Mouse (Mus musculus) liver, postnatal 0 days (tissue): Measurements from ENCODE around the gene Fshr. TPM values are rescaled to one million over a fixed set of nuclear protein-coding genes. Genes with fewer than 3 reads are reported as not detected.

Source experiments
- ATAC-seq: fragments of 200-750 bp; cut with Nextera tagmentation; 2 replicates; pipeline ENCODE4 v1.8.0; 2017; ENCODE audit warnings: mild to moderate bottlenecking, moderate library complexity
- DNase-seq: peaks from one replicate; pipeline ENCODE4 v3.0.0-alpha.2; 2016
- H3K27ac ChIP-seq: fragments of 300-500 bp; sonication (generic); 2 replicates; pipeline ENCODE4 v1.5.1; 2014; ENCODE audit warnings: antibody characterized with exemption, moderate library complexity, mild to moderate bottlenecking, low read depth
- H3K27me3 ChIP-seq: fragments of 300-500 bp; sonication (generic); 2 replicates; pipeline ENCODE4 v1.6.1; 2014; ENCODE audit warnings: low read length, control low read depth, mixed read lengths; ENCODE audit not compliant: insufficient read depth
- H3K36me3 ChIP-seq: fragments of 300-500 bp; sonication (generic); replicated peaks from 2 replicates; pipeline ENCODE4 v1.6.1; 2014; ENCODE audit warnings: mild to moderate bottlenecking, control low read depth, low read length, moderate library complexity, mixed read lengths; ENCODE audit not compliant: insufficient read depth
- H3K4me1 ChIP-seq: fragments of 300-500 bp; sonication (generic); 2 replicates; pipeline ENCODE4 v1.6.1; 2014; ENCODE audit warnings: antibody characterized with exemption, mild to moderate bottlenecking, control low read depth; ENCODE audit not compliant: insufficient read depth
- H3K4me2 ChIP-seq: fragments of 300-500 bp; sonication (generic); 2 replicates; pipeline ENCODE4 v1.6.1; 2014; ENCODE audit warnings: low read depth, mild to moderate bottlenecking, low read length, moderate library complexity, mixed read lengths
- H3K4me3 ChIP-seq: fragments of 300-500 bp; sonication (generic); 2 replicates; pipeline ENCODE4 v1.5.1; 2014; ENCODE audit warnings: low read depth, low read length
- H3K9ac ChIP-seq: fragments of 300-500 bp; sonication (generic); replicated peaks from 2 replicates; pipeline ENCODE4 v1.6.1; 2014; ENCODE audit warnings: mild to moderate bottlenecking, moderate library complexity
- H3K9me3 ChIP-seq: fragments of 300-500 bp; sonication (generic); 2 replicates; pipeline ENCODE4 v1.6.1; 2016; ENCODE audit warnings: mild to moderate bottlenecking, control low read depth, low read length, mixed read lengths
- CTCF ChIP-seq: sonication (generic); IDR thresholded peaks from 2 replicates; pipeline ENCODE4 v1.5.1; 2016; ENCODE audit warnings: antibody characterized with exemption, low read depth
- EP300 ChIP-seq: IDR thresholded peaks from 2 replicates; pipeline ENCODE4 v1.6.1; 2016; ENCODE audit warnings: antibody characterized with exemption, low read depth, mild to moderate bottlenecking
- WGBS: fragments of 180-500 bp; shearing (Covaris S2); extraction: QIAGEN DNeasy Blood & Tissue Kit; methylation state at CpG from one replicate; pipeline ENCODE4 v1.1.7; 2014; ENCODE audit not compliant: insufficient replicate concordance; 5-methylcytosine and 5-hydroxymethylcytosine counted together
- polyA plus RNA-seq: library from polyadenylated mRNA; unstranded; fragments of >200 nt; fragmentation: Nextera tagmentation; extraction: Ambion mirVana; gene quantifications from 2 replicates; pipeline ENCODE4 v1.2.1, GENCODE M21; 2015

Gene Fshr
- polyA plus RNA-seq, 1 experiment from 2014 or later = not detected

- H3K27ac ChIP-seq = no peak overlapping the region
- H3K4me1 ChIP-seq = no peaks in the 10 kb centered on the region
- no peaks in the 10 kb centered on the region for H3K27me3 ChIP-seq
- WGBS = 40% methylated on average over 2 of the region's 2 CpGs
- H3K9ac ChIP-seq = no peak overlapping the region
- no peaks in the 10 kb centered on the region for H3K9me3 ChIP-seq
- no peak for ATAC-seq
- TF ChIP-seq CTCF = no peak
- no peak for TF ChIP-seq EP300
- H3K36me3 ChIP-seq = no peaks in the 10 kb centered on the region
- no peak for DNase-seq
- H3K4me3 ChIP-seq = no peak overlapping the region
- no peak overlapping the region for H3K4me2 ChIP-seq
Measured at GRCm38 (mm10) chr17:89082897-89083296, 117.6 kb downstream of the Fshr start.

DNA sequence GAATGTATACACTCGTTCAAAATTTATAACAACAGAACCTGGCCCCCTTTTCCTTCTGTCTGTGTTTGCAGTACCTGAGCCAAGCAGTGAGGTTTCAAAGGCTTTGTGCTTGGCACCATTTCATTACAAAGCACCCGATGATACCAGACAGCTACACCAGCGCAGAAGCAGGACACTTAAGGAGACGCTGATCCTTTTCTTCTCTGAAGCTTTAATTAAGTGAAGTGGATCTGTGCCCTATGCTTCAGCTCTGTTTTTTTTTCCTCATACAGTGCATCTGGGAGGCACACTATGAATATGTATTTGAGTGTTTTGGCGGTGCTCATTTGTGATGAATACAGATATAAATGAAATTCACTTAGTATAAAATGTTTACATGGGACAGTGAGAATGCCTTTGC lies 120.8 kb downstream of the Fshr start:
- no peaks in the 10 kb centered on the region for H3K9me3 ChIP-seq

GRCm38 (mm10) chr17:89064327-89065095 lies 136.0 kb downstream of the Fshr start:
- Histone ChIP-seq H3K9me3 (no peaks in the 10 kb centered on the region), H3K9ac (no peak overlapping the region), H3K4me3 (no peak overlapping the region), H3K4me2 (no peak overlapping the region), H3K27me3 (no peaks in the 10 kb centered on the region), H3K36me3 (no peaks in the 10 kb centered on the region), H3K27ac (no peak overlapping the region), H3K4me1 (no peaks in the 10 kb centered on the region)
- TF ChIP-seq CTCF = no peak
- DNase-seq (no peak), ATAC-seq (no peak)
- WGBS = 45% methylated on average over 3 of the region's 3 CpGs

More for the DNA sequence above, 120.8 kb downstream of the Fshr start:
- Histone ChIP-seq H3K4me3 (no peak overlapping the region), H3K27me3 (no peaks in the 10 kb centered on the region), H3K9ac (no peak overlapping the region), H3K27ac (no peak overlapping the region), H3K4me2 (no peak overlapping the region), H3K4me1 (no peaks in the 10 kb centered on the region), H3K36me3 (no peaks in the 10 kb centered on the region)
- TF ChIP-seq EP300 (no peak), CTCF (no peak)
- ATAC-seq = no peak
- no peak for DNase-seq
- 78% methylated on average over 5 of the region's 5 CpGs for WGBS

DNA sequence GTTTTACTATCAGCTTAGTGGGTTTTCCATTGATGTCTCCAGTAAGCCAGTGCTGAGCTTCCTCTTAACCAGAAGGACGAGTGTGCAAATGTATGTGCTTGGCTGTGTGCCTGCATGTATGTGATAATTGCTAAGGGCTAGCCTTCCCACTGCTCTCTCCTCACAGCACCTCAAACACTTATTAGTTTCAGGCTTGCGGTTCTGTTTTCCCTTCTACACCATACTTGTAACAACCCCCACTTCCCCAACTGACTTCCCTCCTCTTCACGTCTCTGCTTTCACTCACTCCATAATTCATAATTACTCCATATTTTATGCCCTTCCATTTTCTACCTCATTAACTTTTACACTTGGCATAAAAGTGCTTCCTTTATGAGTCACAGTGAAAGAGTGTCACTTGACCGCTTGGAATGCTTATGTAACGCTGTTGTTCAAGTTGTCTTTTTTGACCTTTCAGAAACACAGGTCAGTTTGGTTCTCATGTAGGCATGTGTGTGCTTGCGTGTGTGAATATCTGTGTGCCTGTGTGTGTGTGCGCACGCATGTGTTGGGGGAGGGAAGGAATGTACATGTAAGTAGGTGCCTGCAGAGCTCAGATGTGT lies 138.0 kb downstream of the Fshr start:
- no peak for ATAC-seq
- Histone ChIP-seq H3K27ac (no peak overlapping the region), H3K4me1 (no peaks in the 10 kb centered on the region), H3K9ac (no peak overlapping the region), H3K4me3 (no peak overlapping the region), H3K27me3 (no peaks in the 10 kb centered on the region), H3K4me2 (no peak overlapping the region), H3K36me3 (no peaks in the 10 kb centered on the region), H3K9me3 (no peaks in the 10 kb centered on the region)
- DNase-seq = no peak
- no peak for TF ChIP-seq EP300
- no peak for TF ChIP-seq CTCF
- WGBS = 72% methylated on average over 8 of the region's 8 CpGs

GRCm38 (mm10) chr17:89051031-89051563 lies 149.4 kb downstream of the Fshr start:
- H3K27me3 ChIP-seq = no peaks in the 10 kb centered on the region
- TF ChIP-seq EP300 (no peak), CTCF (no peak)
- H3K4me2 ChIP-seq = no peak overlapping the region
- no peaks in the 10 kb centered on the region for H3K9me3 ChIP-seq
- DNase-seq = no peak
- no peak overlapping the region for H3K9ac ChIP-seq
- WGBS = 30% methylated on average over 3 of the region's 3 CpGs
- no peak for ATAC-seq
- no peaks in the 10 kb centered on the region for H3K4me1 ChIP-seq
- H3K36me3 ChIP-seq = no peaks in the 10 kb centered on the region
- no peak overlapping the region for H3K4me3 ChIP-seq
- H3K27ac ChIP-seq = no peak overlapping the region

DNA sequence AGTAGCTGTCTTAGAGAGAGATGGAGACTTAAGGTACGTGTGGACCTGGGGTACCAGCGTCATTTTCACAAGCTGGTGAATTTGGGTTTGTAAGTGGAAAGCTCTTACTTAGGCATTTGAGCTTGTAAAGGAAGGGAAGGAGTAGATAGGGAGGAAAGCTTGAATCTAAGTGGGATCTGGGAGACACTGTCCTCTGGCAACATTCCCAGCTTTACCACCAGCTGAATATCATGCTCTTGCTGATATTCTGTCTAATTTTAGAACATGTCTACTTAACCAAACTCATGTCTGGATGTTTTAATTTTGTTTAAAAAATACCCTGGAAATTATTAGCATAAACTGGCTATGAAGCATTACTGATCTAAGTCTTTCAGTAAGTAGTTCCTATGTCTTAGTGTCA lies 151.4 kb downstream of the Fshr start:
- no peak for DNase-seq
- H3K9ac ChIP-seq = no peak overlapping the region
- TF ChIP-seq EP300 (no peak), CTCF (no peak)
- H3K4me1 ChIP-seq = no peaks in the 10 kb centered on the region
- WGBS = 65% methylated on average over 2 of the region's 2 CpGs
- no peak for ATAC-seq
- H3K4me3 ChIP-seq = no peak overlapping the region
- no peak overlapping the region for H3K27ac ChIP-seq
- no peaks in the 10 kb centered on the region for H3K36me3 ChIP-seq
- H3K9me3 ChIP-seq = no peaks in the 10 kb centered on the region
- no peaks in the 10 kb centered on the region for H3K27me3 ChIP-seq
- H3K4me2 ChIP-seq = no peak overlapping the region
